9 mouse cellular contexts compared by ENCODE assay signal in the genomic region with DNA sequence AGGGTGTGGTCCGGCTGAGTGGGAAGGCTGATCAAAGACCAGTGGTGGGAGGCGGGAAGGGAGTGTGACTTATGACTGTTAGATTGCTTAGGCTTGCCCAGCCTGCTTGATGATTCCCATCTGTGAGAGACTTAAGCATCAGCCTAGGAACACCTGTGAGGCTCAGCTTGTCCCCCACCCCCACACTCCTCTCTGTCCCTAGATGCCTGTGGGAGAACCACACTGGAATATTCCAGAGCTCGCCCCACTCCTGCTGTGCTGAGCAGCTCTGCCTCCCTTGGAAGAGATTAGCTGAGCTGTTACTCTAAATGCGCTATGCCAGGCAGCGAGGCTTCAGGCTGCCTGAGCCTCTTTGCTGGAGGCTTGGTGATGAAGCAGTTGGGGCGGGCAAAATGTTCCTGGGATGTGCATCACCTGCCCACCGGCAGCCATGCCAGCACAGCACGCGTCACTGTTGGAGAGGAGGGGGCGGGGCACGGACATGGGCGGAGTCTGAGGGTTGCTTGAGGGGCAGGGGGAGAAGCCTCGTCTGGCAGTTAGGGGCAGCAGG. TPM values are rescaled to one million over a fixed set of nuclear protein-coding genes. Genes with fewer than 3 reads are reported as not detected.
A peak's percentile ranks its signal among the peaks of the same experiment; 100 is the strongest.
DNase-seq lines count a peak whose midpoint lies in the region; ATAC-seq and TF ChIP-seq lines count a peak whose summit lies in the region.
"Not testable (repeated sequence)": the region's sequence is repeated elsewhere in the genome, so short reads cannot be mapped to it uniquely, and the experiment has no call there.
"Had no signal": no experiment of that assay in that cellular context is flagged by ENCODE, and none has a peak within 500 bp of the region (broad histone marks: within the 10 kb centered on the region; RNA-seq: fewer than 3 reads in every experiment).

No protein-coding gene starts in this region.

- not testable (repeated sequence) for H3K79me2 ChIP-seq in CH12.LX (replicated peaks; ENCODE audit: control insufficient read depth, extremely low read depth, insufficient read depth, poor library complexity, severe bottlenecking)

- dilution Hi-C loops in CH12.LX (cut with MboI; ENCODE audit: extremely low pct_ligation_motif_present, extremely low pct_unique_long_range_greater_than_20kb, low sequenced_read_pairs), result not testable (repeated sequence)

- in situ Hi-C loops in CH12.LX (cut with MboI; ENCODE audit: low pct_ligation_motif_present, low pct_unique_long_range_greater_than_20kb, low sequenced_read_pairs), result not testable (repeated sequence)

- peak overlapping the region; percentile 0; the same call in 1 of the 2 replicates for H3K4me2 ChIP-seq in CH12.LX (ENCODE audit: insufficient read depth, low read depth, poor library complexity, severe bottlenecking)
- peak overlapping the region; percentile 38 for H3K4me2 ChIP-seq in hindbrain, embryonic 12.5 days (replicated peaks)
- H3K4me2 ChIP-seq in liver, embryonic 11.5 days, result peak overlapping the region; percentile 73
- peak overlapping the region; percentile 43 for H3K4me2 ChIP-seq in midbrain, embryonic 12.5 days (replicated peaks)

- not testable (repeated sequence) for H3K4me3 ChIP-seq in CH12.LX (replicated peaks in 1 of 3; ENCODE audit: low read depth in 2 of 3, low read length in 2 of 3, poor library complexity in 1 of 3); midbrain, embryonic 12.5 days
- 0 out of 2 replicates have a peak overlapping the region, but pooled peaks have one; percentile 10 for H3K4me3 ChIP-seq in hindbrain, embryonic 12.5 days
- peak overlapping the region; percentile 28; the same call in 1 of the 2 replicates for H3K4me3 ChIP-seq in liver, embryonic 11.5 days (ENCODE audit: low read depth, low read length)

- 7% methylated on average over 13 of the region's 13 CpGs for WGBS in hindbrain, embryonic 12.5 days
- 5% methylated on average over 11 of the region's 13 CpGs for WGBS in liver, embryonic 11.5 days
- 4% methylated on average over 13 of the region's 13 CpGs for WGBS in midbrain, embryonic 12.5 days

- TF ChIP-seq EP300 in CH12.LX (IDR thresholded peaks at IDR 0.05; ENCODE audit: low read length), result not testable (repeated sequence)

- not testable (repeated sequence) for TF ChIP-seq CTCF in CH12.LX (conservative IDR thresholded peaks at IDR 0.05 in 1 of 2, IDR thresholded peaks at IDR 0.05 in 1 of 2; ENCODE audit: low read depth in 2 of 2, low read length in 2 of 2)

- not testable (repeated sequence) for TF ChIP-seq RAD21 in CH12.LX (IDR thresholded peaks at IDR 0.05; ENCODE audit: low read depth, low read length)

- not testable (repeated sequence) for TF ChIP-seq POLR2A in CH12.LX (IDR thresholded peaks at IDR 0.05; ENCODE audit: low read depth, low read length)

- H3K9ac ChIP-seq in CH12.LX (ENCODE audit: insufficient read depth, low read depth); hindbrain, embryonic 12.5 days; midbrain, embryonic 12.5 days (replicated peaks): not testable (repeated sequence)
- H3K9ac ChIP-seq in liver, embryonic 11.5 days (ENCODE audit: low read depth, low read length), result peak overlapping the region; percentile 48

- H3K4me1 ChIP-seq in CH12.LX (ENCODE audit: control insufficient read depth in 1 of 2, insufficient read depth in 2 of 2), result peaks cover 5 to 11% of the 10 kb centered on the region in 2 experiments
- H3K4me1 ChIP-seq in hindbrain, embryonic 12.5 days, result peaks cover 21% of the 10 kb centered on the region
- peaks cover 60% of the 10 kb centered on the region for H3K4me1 ChIP-seq in liver, embryonic 11.5 days (replicated peaks; ENCODE audit: control insufficient read depth, insufficient read depth, low read length)
- peaks cover 24% of the 10 kb centered on the region for H3K4me1 ChIP-seq in midbrain, embryonic 12.5 days

- DNase-seq in CH12.LX (ENCODE audit: extremely low read depth); liver, embryonic 11.5 days (ENCODE audit: low spot score): not testable (repeated sequence)
- peak; percentile 74 for DNase-seq in embryo, embryonic 11 days
- DNase-seq in frontal cortex, postnatal 25 days (ENCODE audit: low spot score in 2 of 2), result peak; percentile 45 to 60
- peak; percentile 48 for DNase-seq in layer of hippocampus, adult 9-10 months (ENCODE audit: low spot score)
- peak; percentile 59 for DNase-seq in right cerebral cortex, postnatal 4 days

- not testable (repeated sequence) for H3K27ac ChIP-seq in CH12.LX (ENCODE audit: insufficient read depth, low read depth); hindbrain, embryonic 12.5 days; midbrain, embryonic 12.5 days (replicated peaks)
- peak overlapping the region; percentile 39; the same call in 1 of the 2 replicates for H3K27ac ChIP-seq in liver, embryonic 11.5 days (ENCODE audit: low read depth, low read length)

- H3K36me3 ChIP-seq in CH12.LX (replicated peaks in 1 of 2; ENCODE audit: control insufficient read depth in 1 of 2, insufficient read depth in 1 of 2, low read length in 1 of 2); liver, embryonic 11.5 days (ENCODE audit: control insufficient read depth, insufficient read depth, low read length): not testable (repeated sequence)
- peaks cover 15% of the 10 kb centered on the region for H3K36me3 ChIP-seq in hindbrain, embryonic 12.5 days
- H3K36me3 ChIP-seq in midbrain, embryonic 12.5 days, result peaks cover 18% of the 10 kb centered on the region

- peak; percentile 44; the same call in 1 of the 2 replicates for ATAC-seq in hindbrain, embryonic 12.5 days (ENCODE audit: low FRiP score)
- peak; percentile 77 for ATAC-seq in liver, embryonic 11.5 days (replicated peaks; ENCODE audit: low FRiP score)
- ATAC-seq in midbrain, embryonic 12.5 days (ENCODE audit: low FRiP score, low read depth), result peak; percentile 55

- H3K9me3 ChIP-seq in CH12.LX (replicated peaks; ENCODE audit: low read length); hindbrain, embryonic 12.5 days (replicated peaks); liver, embryonic 11.5 days (ENCODE audit: control insufficient read depth, low read length); midbrain, embryonic 12.5 days: not testable (repeated sequence)

- H3K27me3 ChIP-seq in CH12.LX (replicated peaks), result peaks cover 11% of the 10 kb centered on the region
- H3K27me3 ChIP-seq in hindbrain, embryonic 12.5 days, result peaks cover 35% of the 10 kb centered on the region
- H3K27me3 ChIP-seq in liver, embryonic 11.5 days (replicated peaks; ENCODE audit: control insufficient read depth, insufficient read depth, low read length), result not testable (repeated sequence)
- H3K27me3 ChIP-seq in midbrain, embryonic 12.5 days, result peaks cover 40% of the 10 kb centered on the region

RNA-seq across cellular contexts. Expression of gene Notch3, which starts 48.7 kb away (rescaled TPM):
- total RNA-seq in CH12.LX (2012; rRNA removed) (0.08 and 0.17 TPM in 2 replicates), CH12.LX (2014; rRNA removed) (not detected in 2 replicates)
- polyA plus RNA-seq in CH12.LX (2012; ENCODE audit: insufficient read length, low read depth), result not detected in 2 replicates
- polyA plus RNA-seq in hindbrain, embryonic 12.5 days (2016; fragmentation: Nextera tagmentation; extraction: Ambion mirVana), result 23.6 TPM in 2 replicates
- polyA plus RNA-seq in liver, embryonic 11.5 days (2014; fragmentation: Nextera tagmentation; extraction: Ambion mirVana), result 5.1 and 5.4 TPM in 2 replicates
- polyA plus RNA-seq in midbrain, embryonic 12.5 days (2016; fragmentation: Nextera tagmentation; extraction: Ambion mirVana), result 26.8 and 30.6 TPM in 2 replicates
- total RNA-seq: monocyte, adult 5-6 weeks had no signal

Comparison
In these comparisons a context has a peak if more than half of its experiments do, and no peak if none do; other contexts are left out.
1. H3K4me2 ChIP-seq: peak in every context shown above with its lines; median percentile 73 in liver, embryonic 11.5 days; 43 in midbrain, embryonic 12.5 days; 38 in hindbrain, embryonic 12.5 days; 0 in CH12.LX.